ENCODE assay signal across 35 mouse cellular contexts in genomic region chr9:49385301-49385700, GRCm38 (mm10). TPM values are rescaled to one million over a fixed set of nuclear protein-coding genes. Genes with fewer than 3 reads are reported as not detected.
DNase-seq lines count a peak whose midpoint lies in the region; ATAC-seq and TF ChIP-seq lines count a peak whose summit lies in the region.
"Had no signal": no experiment of that assay in that cellular context is flagged by ENCODE, and none has a peak within 500 bp of the region (broad histone marks: within the 10 kb centered on the region; RNA-seq: fewer than 3 reads in every experiment).

No protein-coding gene starts in this region.

- peaks cover 3% of the 10 kb centered on the region for H3K4me1 ChIP-seq in ES-Bruce4 (ENCODE audit: control insufficient read depth, insufficient read depth, low read length)
- H3K4me1 ChIP-seq in heart, embryonic 15.5 days (replicated peaks): 0 out of 2 replicates have a peak, but pooled peaks cover 7% of the 10 kb centered on the region
- H3K4me1 ChIP-seq: embryonic facial prominence, embryonic 13.5 days; limb, embryonic 15.5 days had no signal

- H3K36me3 ChIP-seq in ES-Bruce4 (ENCODE audit: control insufficient read depth, insufficient read depth, low read length, poor library complexity, severe bottlenecking): no peaks in the 10 kb centered on the region
- no peaks in the 10 kb centered on the region for H3K36me3 ChIP-seq in heart, embryonic 15.5 days
- H3K36me3 ChIP-seq: embryonic facial prominence, embryonic 13.5 days; forebrain, embryonic 12.5 days; hindbrain, embryonic 13.5 days; limb, embryonic 15.5 days had no signal

- H3K4me3 ChIP-seq in ES-Bruce4 (ENCODE audit: low read depth, low read length): no peak overlapping the region
- H3K4me3 ChIP-seq in heart, embryonic 15.5 days: no peak overlapping the region
- H3K4me3 ChIP-seq: embryonic facial prominence, embryonic 13.5 days; erythroblast, embryonic 14.5 days; forebrain, embryonic 12.5 days; hindbrain, embryonic 13.5 days; limb, embryonic 15.5 days had no signal

- H3K27me3 ChIP-seq in ES-Bruce4 (ENCODE audit: control insufficient read depth, insufficient read depth, low read length, poor library complexity, severe bottlenecking): no peaks in the 10 kb centered on the region
- no peaks in the 10 kb centered on the region for H3K27me3 ChIP-seq in heart, embryonic 15.5 days
- H3K27me3 ChIP-seq: embryonic facial prominence, embryonic 13.5 days; forebrain, embryonic 12.5 days; hindbrain, embryonic 13.5 days; limb, embryonic 15.5 days had no signal

- peak; percentile 10 for DNase-seq in adrenal gland, postnatal 14 days
- no peak for DNase-seq in adrenal gland, postnatal 25 days
- peak; percentile 7 to 35 for DNase-seq in heart, adult 9 months (ENCODE audit: low spot score in 2 of 2)
- DNase-seq in thymus, postnatal 10 days (ENCODE audit: low spot score in 2 of 2): no peak
- DNase-seq in yolk sac, embryonic 10.5 days (ENCODE audit: low spot score): no peak
- DNase-seq in urinary bladder, postnatal 4 days (ENCODE audit: low spot score in 2 of 2): no peak
- DNase-seq: cerebellum, adult 2 months; cerebellum, postnatal 36 days; embryo, embryonic 11 days; kidney, adult 11 months; left cerebral cortex, postnatal 4 days; lung, postnatal 4 days; right cerebral cortex, postnatal 4 days; thymus, adult 18-20 months had no signal

- H3K9ac ChIP-seq in ES-Bruce4 (ENCODE audit: low read depth, poor library complexity, severe bottlenecking): no peak overlapping the region
- no peak overlapping the region for H3K9ac ChIP-seq in heart, embryonic 15.5 days
- H3K9ac ChIP-seq: embryonic facial prominence, embryonic 13.5 days; forebrain, embryonic 12.5 days; hindbrain, embryonic 13.5 days; limb, embryonic 15.5 days; liver, embryonic 14.5 days had no signal

- ATAC-seq in heart, embryonic 15.5 days (replicated peaks; ENCODE audit: insufficient number of reproducible peaks, insufficient read depth, low FRiP score, low read depth): no peak
- ATAC-seq: CD4-positive, CD25-positive, alpha-beta regulatory T cell, adult 4 months had no signal

- H3K4me2 ChIP-seq in heart, embryonic 15.5 days: peak overlapping the region; percentile 41
- H3K4me2 ChIP-seq: embryonic facial prominence, embryonic 13.5 days; hindbrain, embryonic 13.5 days; limb, embryonic 15.5 days had no signal

- TF ChIP-seq EP300 in ES-Bruce4 (IDR thresholded peaks at IDR 0.05; ENCODE audit: insufficient read depth, low read depth, low read length): no peak

- 10% methylated on average over 7 of the region's 7 CpGs for WGBS in heart, embryonic 15.5 days

- peak overlapping the region; percentile 32; the same call in 1 of the 2 replicates for H3K27ac ChIP-seq in ES-Bruce4 (ENCODE audit: insufficient read depth, low read length)
- H3K27ac ChIP-seq in heart, embryonic 15.5 days: no peak overlapping the region
- H3K27ac ChIP-seq: embryonic facial prominence, embryonic 13.5 days; forebrain, embryonic 12.5 days; hindbrain, embryonic 13.5 days; kidney, postnatal 0 days; limb, embryonic 15.5 days; liver, embryonic 14.5 days had no signal

- TF ChIP-seq CTCF in ES-Bruce4 (IDR thresholded peaks at IDR 0.05; ENCODE audit: low read depth, low read length): no peak

- TF ChIP-seq POLR2A in ES-Bruce4 (IDR thresholded peaks at IDR 0.05; ENCODE audit: insufficient read depth, low read length): no peak

- no peaks in the 10 kb centered on the region for H3K9me3 ChIP-seq in ES-Bruce4 (replicated peaks; ENCODE audit: control insufficient read depth, insufficient read depth, low read length, poor library complexity, severe bottlenecking)
- H3K9me3 ChIP-seq in heart, embryonic 15.5 days (replicated peaks): no peaks in the 10 kb centered on the region
- H3K9me3 ChIP-seq: embryonic facial prominence, embryonic 13.5 days; forebrain, embryonic 12.5 days; hindbrain, embryonic 13.5 days; limb, embryonic 15.5 days had no signal

RNA-seq across cellular contexts. Expression of gene Ankk1, which starts 41.5 kb away (rescaled TPM):
- total RNA-seq in adrenal gland, postnatal 14 days (2021): not detected in 2 replicates
- total RNA-seq in adrenal gland, postnatal 25 days (2021): not detected in 2 replicates
- polyA plus RNA-seq in ES-Bruce4 (2011; ENCODE audit: insufficient read depth, insufficient read length, low read depth, missing spikeins): not detected in 2 replicates
- polyA plus RNA-seq in heart, embryonic 15.5 days (2015; fragmentation: Nextera tagmentation; extraction: Ambion mirVana): not detected in 2 replicates
- total RNA-seq: gastrocnemius, adult 8-10 months; granulocyte monocyte progenitor cell, adult 5-6 weeks; layer of hippocampus, adult 18-20 months; layer of hippocampus, postnatal 14 days; left cerebral cortex, adult 8-10 months; left cerebral cortex, postnatal 4 days; megakaryocyte-erythroid progenitor cell, adult 5-6 weeks; midbrain, postnatal 0 days had no signal
- polyA plus RNA-seq: CD4-positive, CD25-positive, alpha-beta regulatory T cell, adult 4 months; cerebellum, adult 2 months; embryonic facial prominence, embryonic 13.5 days; erythroblast, embryonic 14.5 days; forebrain, embryonic 12.5 days; frontal cortex, adult 2 months; hindbrain, embryonic 13.5 days; kidney, postnatal 0 days; limb, embryonic 15.5 days; liver, embryonic 14.5 days; lung, embryonic 16.5 days; midbrain, postnatal 0 days had no signal

RNA-seq across cellular contexts. Expression of gene Drd2, which starts 44.9 kb away (rescaled TPM):
- total RNA-seq in adrenal gland, postnatal 14 days (2021): 1.2 and 1.5 TPM in 2 replicates
- 0.33 and 1.5 TPM in 2 replicates for total RNA-seq in adrenal gland, postnatal 25 days (2021)
- 0.39 TPM in 1 of 2 replicates, not detected in the other for polyA plus RNA-seq in ES-Bruce4 (2011; ENCODE audit: insufficient read depth, insufficient read length, low read depth, missing spikeins)
- 0.05 and 0.08 TPM in 2 replicates for polyA plus RNA-seq in heart, embryonic 15.5 days (2015; fragmentation: Nextera tagmentation; extraction: Ambion mirVana)
- total RNA-seq: ES-E14; gastrocnemius, adult 8-10 months; granulocyte monocyte progenitor cell, adult 5-6 weeks; megakaryocyte-erythroid progenitor cell, adult 5-6 weeks had no signal
- polyA plus RNA-seq: CD4-positive, CD25-positive, alpha-beta regulatory T cell, adult 4 months; embryonic facial prominence, embryonic 13.5 days; erythroblast, embryonic 14.5 days; kidney, postnatal 0 days; limb, embryonic 15.5 days; liver, embryonic 14.5 days; stomach, embryonic 14.5 days had no signal

Comparison
In these comparisons a context has a peak if more than half of its experiments do, and no peak if none do; other contexts are left out.
1. DNase-seq: peak in adrenal gland, postnatal 14 days (single experiment) and heart, adult 9 months (2 of 2); none in adrenal gland, postnatal 25 days (single experiment), thymus, postnatal 10 days (0 of 2), yolk sac, embryonic 10.5 days (single experiment) and urinary bladder, postnatal 4 days (0 of 2).